Mouse (Mus musculus): ENCODE results near the gene Acox2. TPM values are rescaled to one million over a fixed set of nuclear protein-coding genes. Genes with fewer than 3 reads are reported as not detected.

Gene Acox2
- total RNA-seq, 2 experiments from 2014 or later = 0.37 TPM; not detected in 1

GRCm38 (mm10) chr14:8250141-8250871 is 8.8 kb downstream of the Acox2 start:
- DNase-seq (ENCODE audit: extremely low spot score in 1 of 2, low spot score in 1 of 2) = no peak

- DNase-seq (ENCODE audit: extremely low spot score in 1 of 2, low spot score in 1 of 2) = no peak
Measured at GRCm38 (mm10) chr14:8249206-8249605, 9.9 kb downstream of the Acox2 start.

- no peak for DNase-seq (ENCODE audit: extremely low spot score in 1 of 2, low spot score in 1 of 2)
Measured at GRCm38 (mm10) chr14:8246878-8247277, 12.3 kb downstream of the Acox2 start.

GRCm38 (mm10) chr14:8244211-8244611 is 14.9 kb downstream of the Acox2 start:
- no peak for DNase-seq (ENCODE audit: extremely low spot score in 1 of 2, low spot score in 1 of 2)

GRCm38 (mm10) chr14:8243136-8243888 is 15.8 kb downstream of the Acox2 start:
- no peak for DNase-seq (ENCODE audit: extremely low spot score in 1 of 2, low spot score in 1 of 2)

GRCm38 (mm10) chr14:8242388-8242920 is 16.7 kb downstream of the Acox2 start:
- peak in 1 of 2 experiments; percentile 38 for DNase-seq (ENCODE audit: extremely low spot score in 1 of 2, low spot score in 1 of 2)

GRCm38 (mm10) chr14:8241816-8242215 is 17.3 kb downstream of the Acox2 start:
- no peak for DNase-seq (ENCODE audit: extremely low spot score in 1 of 2, low spot score in 1 of 2)

- no peak for DNase-seq (ENCODE audit: extremely low spot score in 1 of 2, low spot score in 1 of 2)
Measured at GRCm38 (mm10) chr14:8233252-8233651, 25.9 kb downstream of the Acox2 start.

GRCm38 (mm10) chr14:8232155-8232910 is 26.8 kb downstream of the Acox2 start:
- DNase-seq (ENCODE audit: extremely low spot score in 1 of 2, low spot score in 1 of 2) = no peak

- DNase-seq (ENCODE audit: extremely low spot score in 1 of 2, low spot score in 1 of 2) = no peak
Measured at GRCm38 (mm10) chr14:8229367-8230019, 29.7 kb downstream of the Acox2 start.

- no peak for DNase-seq (ENCODE audit: extremely low spot score in 1 of 2, low spot score in 1 of 2)
Measured at GRCm38 (mm10) chr14:8224805-8225204, 34.3 kb downstream of the Acox2 start.

- DNase-seq (ENCODE audit: extremely low spot score in 1 of 2, low spot score in 1 of 2) = no peak
Measured at GRCm38 (mm10) chr14:8223506-8224293, 35.5 kb downstream of the Acox2 start.

GRCm38 (mm10) chr14:8222561-8222960 is 36.6 kb downstream of the Acox2 start:
- no peak for DNase-seq (ENCODE audit: extremely low spot score in 1 of 2, low spot score in 1 of 2)

GRCm38 (mm10) chr14:8220912-8221311 is 38.2 kb downstream of the Acox2 start:
- DNase-seq (ENCODE audit: extremely low spot score in 1 of 2, low spot score in 1 of 2) = no peak

- no peak for DNase-seq (ENCODE audit: extremely low spot score in 1 of 2, low spot score in 1 of 2)
Measured at GRCm38 (mm10) chr14:8220306-8220705, 38.8 kb downstream of the Acox2 start.

GRCm38 (mm10) chr14:8219876-8220275 is 39.3 kb downstream of the Acox2 start:
- DNase-seq (ENCODE audit: extremely low spot score in 1 of 2, low spot score in 1 of 2) = no peak

GRCm38 (mm10) chr14:8218730-8219380 is 40.3 kb downstream of the Acox2 start:
- DNase-seq (ENCODE audit: extremely low spot score in 1 of 2, low spot score in 1 of 2) = no peak

GRCm38 (mm10) chr14:8218238-8218637 is 40.9 kb downstream of the Acox2 start:
- no peak for DNase-seq (ENCODE audit: extremely low spot score in 1 of 2, low spot score in 1 of 2)

- no peak for DNase-seq (ENCODE audit: extremely low spot score in 1 of 2, low spot score in 1 of 2)
Measured at GRCm38 (mm10) chr14:8216100-8216499, 43.1 kb downstream of the Acox2 start.

Data from layer of hippocampus, postnatal 25 days (tissue).